ENCODE assay signal across 8 mouse cellular contexts in the genomic region with DNA sequence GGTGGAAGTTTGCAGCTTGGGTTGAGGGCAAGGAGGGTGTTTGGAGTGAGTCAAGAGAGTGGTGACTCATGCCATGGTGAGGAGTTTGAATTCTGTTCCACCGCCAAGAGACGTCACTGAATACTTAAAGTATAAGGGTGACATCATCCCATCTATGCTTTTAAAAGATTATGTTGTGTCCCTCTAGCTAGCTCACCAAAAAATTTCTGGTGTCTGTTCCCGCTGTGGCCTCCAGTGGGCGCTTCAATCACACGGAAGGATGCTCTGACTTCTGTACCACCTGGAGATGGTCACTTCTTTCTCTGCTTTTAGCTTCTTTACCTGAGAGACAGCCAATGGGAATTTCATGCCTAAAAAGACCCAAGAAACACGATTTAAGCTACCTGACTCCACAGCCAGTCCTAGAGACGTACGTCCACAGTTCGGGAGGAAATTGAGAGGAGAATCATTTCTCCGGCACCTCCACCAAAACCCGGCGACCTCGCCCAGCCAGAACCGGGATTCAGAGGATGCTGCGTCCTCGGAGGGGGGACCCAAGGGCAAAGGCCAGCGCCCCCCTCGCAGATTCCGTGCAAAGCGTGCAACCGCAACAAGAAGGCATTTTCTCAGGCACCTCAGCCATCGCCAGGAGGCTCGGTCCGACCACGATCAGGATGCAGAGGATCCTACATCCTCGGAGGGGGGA. TPM values are rescaled to one million over a fixed set of nuclear protein-coding genes. Genes with fewer than 3 reads are reported as not detected.
A peak's percentile ranks its signal among the peaks of the same experiment; 100 is the strongest.
DNase-seq lines count a peak whose midpoint lies in the region; ATAC-seq lines count a peak whose summit lies in the region.

No protein-coding gene starts in this region.

- intact Hi-C loops in heart, postnatal 25 days (cut with DNase I): no loop called here

- H3K4me1 ChIP-seq in kidney, embryonic 14.5 days (ENCODE audit: control insufficient read depth, insufficient read depth, low read length): peaks cover 11% of the 10 kb centered on the region
- peaks cover 14% of the 10 kb centered on the region for H3K4me1 ChIP-seq in liver, embryonic 11.5 days (replicated peaks; ENCODE audit: control insufficient read depth, insufficient read depth, low read length)

- peak overlapping the region; percentile 37 for H3K4me3 ChIP-seq in kidney, embryonic 14.5 days (ENCODE audit: low read length)
- H3K4me3 ChIP-seq in liver, embryonic 11.5 days (ENCODE audit: low read depth, low read length): peak overlapping the region; percentile 42

- WGBS in kidney, embryonic 14.5 days: 2% methylated on average over 26 of the region's 26 CpGs
- WGBS in liver, embryonic 11.5 days: 8% methylated on average over 26 of the region's 26 CpGs

- peak overlapping the region; percentile 38 for H3K9ac ChIP-seq in kidney, embryonic 14.5 days (ENCODE audit: low read depth, low read length)
- H3K9ac ChIP-seq in liver, embryonic 11.5 days (ENCODE audit: low read depth, low read length): no peak overlapping the region

- no peak overlapping the region for H3K27ac ChIP-seq in kidney, embryonic 14.5 days (ENCODE audit: low read depth, low read length)
- no peak overlapping the region for H3K27ac ChIP-seq in liver, embryonic 11.5 days (ENCODE audit: low read depth, low read length)

- no peak for ATAC-seq in kidney, embryonic 14.5 days (ENCODE audit: low FRiP score, low TSS enrichment)
- no peak; the same call in 1 of the 2 replicates for ATAC-seq in liver, embryonic 11.5 days (replicated peaks; ENCODE audit: low FRiP score)

- DNase-seq in heart, adult 11 months: peak; percentile 92
- no peak for DNase-seq in heart, postnatal 25 days (ENCODE audit: low spot score)
- peak; percentile 82 to 84 for DNase-seq in cerebellum, postnatal 10 days
- DNase-seq in frontal cortex, postnatal 14 days (ENCODE audit: low spot score in 2 of 2): peak; percentile 70 to 75
- no peak for DNase-seq in liver, embryonic 11.5 days (ENCODE audit: low spot score)
- peak; percentile 85 for DNase-seq in naive thymus-derived CD4-positive, alpha-beta T cell, adult 2 months (ENCODE audit: low read depth)
- DNase-seq in thymus, postnatal 0 days (ENCODE audit: low spot score): peak; percentile 73

- no peaks in the 10 kb centered on the region for H3K36me3 ChIP-seq in kidney, embryonic 14.5 days (ENCODE audit: control insufficient read depth, insufficient read depth, low read length)
- 0 out of 2 replicates have a peak, but pooled peaks cover 4% of the 10 kb centered on the region for H3K36me3 ChIP-seq in liver, embryonic 11.5 days (ENCODE audit: control insufficient read depth, insufficient read depth, low read length)

- H3K9me3 ChIP-seq in kidney, embryonic 14.5 days (ENCODE audit: control insufficient read depth, low read length): no peaks in the 10 kb centered on the region
- no peaks in the 10 kb centered on the region for H3K9me3 ChIP-seq in liver, embryonic 11.5 days (ENCODE audit: control insufficient read depth, low read length)

- peaks cover 4% of the 10 kb centered on the region; the same call in 1 of the 2 replicates for H3K27me3 ChIP-seq in kidney, embryonic 14.5 days (ENCODE audit: control insufficient read depth, insufficient read depth, low read length)
- peaks cover 37% of the 10 kb centered on the region for H3K27me3 ChIP-seq in liver, embryonic 11.5 days (replicated peaks; ENCODE audit: control insufficient read depth, insufficient read depth, low read length)

- peak overlapping the region; percentile 79 for H3K4me2 ChIP-seq in kidney, embryonic 14.5 days (replicated peaks; ENCODE audit: low read depth, low read length)
- H3K4me2 ChIP-seq in liver, embryonic 11.5 days: peak overlapping the region; percentile 79

RNA-seq across cellular contexts. Expression of gene 9430097D07Rik, which starts 0.4 kb away (rescaled TPM):
- total RNA-seq in heart, postnatal 25 days (2021): not detected
- 0.14 TPM in 1 of 2 replicates, not detected in the other for polyA plus RNA-seq in kidney, embryonic 14.5 days (2014; fragmentation: Nextera tagmentation; extraction: Ambion mirVana)
- not detected in 2 replicates for polyA plus RNA-seq in liver, embryonic 11.5 days (2014; fragmentation: Nextera tagmentation; extraction: Ambion mirVana)
- 0.08 TPM in 1 of 2 replicates, not detected in the other for polyA plus RNA-seq in thymus, postnatal 0 days (2015; fragmentation: Nextera tagmentation; extraction: Ambion mirVana)

RNA-seq across cellular contexts. Expression of gene Pip5kl1, which starts 0.4 kb away (rescaled TPM):
- total RNA-seq in heart, postnatal 25 days (2021): not detected
- 1.8 and 2.3 TPM in 2 replicates for polyA plus RNA-seq in kidney, embryonic 14.5 days (2014; fragmentation: Nextera tagmentation; extraction: Ambion mirVana)
- polyA plus RNA-seq in liver, embryonic 11.5 days (2014; fragmentation: Nextera tagmentation; extraction: Ambion mirVana): 0.48 TPM in 1 of 2 replicates, not detected in the other
- polyA plus RNA-seq in thymus, postnatal 0 days (2015; fragmentation: Nextera tagmentation; extraction: Ambion mirVana): 0.28 and 0.31 TPM in 2 replicates

RNA-seq across cellular contexts. Expression of gene Dpm2, which starts 4.4 kb away (rescaled TPM):
- 10 to 100 TPM; 18.6 to 23.3 TPM for total RNA-seq in heart, postnatal 25 days (2021)
- 105 and 126 TPM in 2 replicates for polyA plus RNA-seq in kidney, embryonic 14.5 days (2014; fragmentation: Nextera tagmentation; extraction: Ambion mirVana)
- polyA plus RNA-seq in liver, embryonic 11.5 days (2014; fragmentation: Nextera tagmentation; extraction: Ambion mirVana): 100 and 109 TPM in 2 replicates
- polyA plus RNA-seq in thymus, postnatal 0 days (2015; fragmentation: Nextera tagmentation; extraction: Ambion mirVana): 126 and 129 TPM in 2 replicates

RNA-seq across cellular contexts. Expression of gene St6galnac4, which starts 11.9 kb away (rescaled TPM):
- total RNA-seq in heart, postnatal 25 days (2021): 10 to 100 TPM; 17.7 to 21.4 TPM
- polyA plus RNA-seq in kidney, embryonic 14.5 days (2014; fragmentation: Nextera tagmentation; extraction: Ambion mirVana): 15.6 and 20.0 TPM in 2 replicates
- 26.0 and 28.8 TPM in 2 replicates for polyA plus RNA-seq in liver, embryonic 11.5 days (2014; fragmentation: Nextera tagmentation; extraction: Ambion mirVana)
- polyA plus RNA-seq in thymus, postnatal 0 days (2015; fragmentation: Nextera tagmentation; extraction: Ambion mirVana): 24.3 and 25.3 TPM in 2 replicates

RNA-seq across cellular contexts. Expression of gene St6galnac6, which starts 24.5 kb away (rescaled TPM):
- total RNA-seq in heart, postnatal 25 days (2021): 100 to 1,000 TPM; 104 to 110 TPM
- 7.0 and 8.7 TPM in 2 replicates for polyA plus RNA-seq in kidney, embryonic 14.5 days (2014; fragmentation: Nextera tagmentation; extraction: Ambion mirVana)
- polyA plus RNA-seq in liver, embryonic 11.5 days (2014; fragmentation: Nextera tagmentation; extraction: Ambion mirVana): 9.6 and 10.6 TPM in 2 replicates
- 5.5 and 5.7 TPM in 2 replicates for polyA plus RNA-seq in thymus, postnatal 0 days (2015; fragmentation: Nextera tagmentation; extraction: Ambion mirVana)

Comparison
In these comparisons a context has a peak if more than half of its experiments do, and no peak if none do; other contexts are left out.
1. DNase-seq: peak in heart, adult 11 months (single experiment), cerebellum, postnatal 10 days (2 of 2), frontal cortex, postnatal 14 days (2 of 2), naive thymus-derived CD4-positive, alpha-beta T cell, adult 2 months (single experiment) and thymus, postnatal 0 days (single experiment); none in heart, postnatal 25 days (single experiment) and liver, embryonic 11.5 days (single experiment).